Mouse (Mus musculus) embryo, embryonic 11.5 days (tissue): ENCODE measurements around the gene Fanca.
"Not testable (repeated sequence)": the region's sequence is repeated elsewhere in the genome, so short reads cannot be mapped to it uniquely, and the experiment has no call there.

ENCODE experiments used
- DNase-seq: peaks from one replicate; pipeline ENCODE4 v3.0.0-alpha.2; 2012; ENCODE audit warnings: low read depth, low spot score

Gene Fanca

GRCm38 (mm10) chr8:123271901-123272300 lies 46.5 kb downstream of the Fanca start:
- DNase-seq = no peak

GRCm38 (mm10) chr8:123271147-123271546 lies 47.2 kb downstream of the Fanca start:
- DNase-seq = no peak

- DNase-seq = no peak
Measured at GRCm38 (mm10) chr8:123267926-123268656, 50.3 kb downstream of the Fanca start.

GRCm38 (mm10) chr8:123257593-123257992 lies 60.8 kb downstream of the Fanca start:
- not testable (repeated sequence) for DNase-seq

- DNase-seq = no peak
Measured at GRCm38 (mm10) chr8:123257114-123257513, 61.3 kb downstream of the Fanca start.

- no peak for DNase-seq
Measured at GRCm38 (mm10) chr8:123255170-123255569, 63.2 kb downstream of the Fanca start.

- DNase-seq = peak; percentile 71
Measured at GRCm38 (mm10) chr8:123254099-123254885, 64.1 kb downstream of the Fanca start, which contains the start of the genes Zfp276 and Vps9d1. Gene Zfp276, plus strand, starts transcription at chr8:123254195. Gene Vps9d1, minus strand, starts transcription at chr8:123254348.

- no peak for DNase-seq
Measured at GRCm38 (mm10) chr8:123253451-123254098, 64.8 kb downstream of the Fanca start.

GRCm38 (mm10) chr8:123252925-123253324 lies 65.5 kb downstream of the Fanca start:
- no peak for DNase-seq

- no peak for DNase-seq
Measured at GRCm38 (mm10) chr8:123250940-123251339, 67.4 kb downstream of the Fanca start.

GRCm38 (mm10) chr8:123248596-123248995 lies 69.8 kb downstream of the Fanca start:
- no peak for DNase-seq

GRCm38 (mm10) chr8:123247748-123248147 lies 70.6 kb downstream of the Fanca start:
- DNase-seq = no peak

- no peak for DNase-seq
Measured at GRCm38 (mm10) chr8:123245543-123245942, 72.8 kb downstream of the Fanca start.

GRCm38 (mm10) chr8:123244382-123244781 lies 74.0 kb downstream of the Fanca start:
- no peak for DNase-seq

GRCm38 (mm10) chr8:123243053-123243452 lies 75.3 kb downstream of the Fanca start:
- DNase-seq = no peak

- DNase-seq = no peak
Measured at GRCm38 (mm10) chr8:123242107-123242923, 76.1 kb downstream of the Fanca start.

GRCm38 (mm10) chr8:123239398-123239797 lies 79.0 kb downstream of the Fanca start:
- no peak for DNase-seq

GRCm38 (mm10) chr8:123235520-123236497 lies 82.6 kb downstream of the Fanca start, which contains the start of gene Spata2l:
Gene Spata2l, minus strand, starts transcription at chr8:123236233.
- peak; percentile 79 for DNase-seq

GRCm38 (mm10) chr8:123234918-123235519 lies 83.4 kb downstream of the Fanca start:
- DNase-seq = no peak

GRCm38 (mm10) chr8:123233760-123234159 lies 84.6 kb downstream of the Fanca start:
- no peak for DNase-seq
